Mouse (Mus musculus) ES-E14 (cell line): ENCODE data around the gene Igfbp3.

Source experiments
- HCFC1 ChIP-seq: IDR thresholded peaks from 2 replicates; pipeline ENCODE4 v1.6.1; 2012; ENCODE audit warnings: low read length, inconsistent platforms, borderline replicate concordance; ENCODE audit not compliant: insufficient read depth
- ZNF384 ChIP-seq: IDR thresholded peaks from 2 replicates; pipeline ENCODE4 v1.6.1; 2012; ENCODE audit warnings: low read depth, low read length, inconsistent platforms

DNA sequence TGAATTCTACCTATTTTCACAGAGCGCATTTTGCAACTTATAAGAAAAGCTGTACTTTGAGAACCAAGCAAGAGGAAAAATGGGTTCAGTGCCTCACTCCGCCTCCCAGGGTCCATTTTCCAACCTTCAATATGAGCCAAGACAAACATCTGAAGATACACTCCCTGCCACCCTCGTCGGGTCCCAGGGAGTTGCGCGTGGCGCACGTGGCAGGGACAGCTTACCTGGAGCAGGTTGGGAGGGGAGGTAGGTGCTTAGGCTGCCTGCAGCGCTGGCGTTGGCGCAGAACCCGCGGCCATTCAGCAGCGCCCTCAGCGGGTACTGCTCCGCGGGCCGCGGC lies 592 bp downstream of the Igfbp3 start:
- TF ChIP-seq ZNF384 (no peak), HCFC1 (no peak)
